Mouse (Mus musculus): ENCODE results near the gene Lhx6.

Gene Lhx6

GRCm38 (mm10) chr2:36093914-36094475 lies 11.2 kb downstream of the Lhx6 start:
- in situ Hi-C loops (cut with MboI, MseI): no loop called here

GRCm38 (mm10) chr2:36093301-36093700 lies 11.9 kb downstream of the Lhx6 start:
- in situ Hi-C loops (cut with MboI, MseI): no loop called here

DNA sequence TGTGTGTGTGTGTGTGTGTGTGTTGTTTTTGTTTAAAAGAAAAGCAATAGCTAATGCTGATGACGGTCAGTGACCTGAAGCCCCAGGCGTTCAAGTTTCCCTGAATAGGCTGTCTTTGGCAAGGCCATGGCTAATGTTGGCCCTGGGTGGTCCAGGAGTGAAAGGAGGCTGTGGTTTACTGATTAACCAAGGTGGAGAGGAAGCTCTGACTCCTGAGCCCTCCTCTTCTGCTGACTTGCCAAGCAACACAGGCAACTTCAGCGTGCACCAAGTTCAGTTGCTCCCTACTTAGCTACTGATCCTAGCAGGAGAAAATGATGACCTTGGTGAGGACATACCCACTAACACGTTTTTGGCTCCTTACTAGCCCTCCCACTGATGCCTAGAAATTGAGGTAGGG lies 12.5 kb downstream of the Lhx6 start:
- in situ Hi-C loops (cut with MboI, MseI): no loop called here

DNA sequence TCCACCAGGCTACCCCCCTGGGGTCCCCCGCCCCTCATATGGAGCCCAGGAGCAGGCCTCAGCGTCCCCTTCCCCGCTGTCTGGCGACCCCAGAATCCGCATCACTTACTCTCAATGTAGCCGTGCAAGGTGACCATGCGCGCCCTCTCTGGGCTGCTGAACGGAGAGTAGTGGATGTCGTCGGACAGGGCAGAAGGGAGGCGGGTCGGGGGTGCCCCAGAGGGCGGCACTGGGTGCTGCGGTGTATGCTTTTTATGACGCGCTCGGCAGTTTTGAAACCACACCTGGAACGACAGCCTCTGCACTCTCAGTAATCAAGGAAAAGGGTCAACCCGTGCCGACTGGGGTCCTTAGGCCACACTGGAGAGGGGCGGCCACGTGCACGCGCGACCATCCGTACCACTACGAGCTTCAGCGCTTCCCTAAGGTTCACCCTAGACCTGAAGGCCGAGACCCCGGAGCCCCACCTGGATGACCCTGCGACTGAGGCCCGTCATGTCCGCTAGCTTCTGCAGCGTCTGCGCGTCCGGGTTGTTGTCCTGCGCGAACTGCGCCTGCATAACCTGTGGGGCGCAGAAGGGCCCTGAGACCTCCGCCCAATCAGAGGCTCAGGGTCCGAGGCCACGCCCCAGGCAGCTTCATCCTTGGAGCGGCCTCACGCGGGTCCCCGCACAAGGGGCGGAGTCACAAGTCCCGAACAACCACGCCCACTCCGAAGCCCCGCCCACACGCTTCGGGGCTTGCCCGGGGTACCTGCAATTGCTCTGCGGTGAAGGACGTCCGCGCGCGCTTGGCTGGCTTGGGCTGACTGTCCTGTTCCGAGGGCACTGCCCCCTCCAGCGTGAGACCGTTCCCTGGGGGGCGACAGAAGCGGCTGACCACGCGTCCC lies 14.1 kb downstream of the Lhx6 start:
- in situ Hi-C loops (cut with MboI, MseI): no loop called here

DNA sequence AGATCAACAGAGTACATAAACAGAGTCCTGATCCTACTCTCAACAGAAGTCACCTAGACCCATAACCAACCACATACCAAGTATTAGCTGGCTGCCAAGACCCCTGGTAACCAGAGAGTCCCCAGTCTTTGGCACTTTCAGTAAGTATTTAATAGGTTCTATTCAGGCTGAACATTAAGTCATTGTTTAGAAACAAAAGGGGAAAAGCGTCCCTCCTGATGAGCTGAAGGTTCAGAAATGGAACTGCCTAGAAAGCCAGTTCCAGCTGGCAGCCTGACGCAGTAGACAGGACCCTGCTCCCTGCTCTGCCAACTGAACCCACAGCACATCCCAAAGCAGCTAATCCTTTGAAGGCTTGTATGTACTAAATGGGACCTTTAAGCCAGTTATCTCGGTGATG lies 16.0 kb downstream of the Lhx6 start:
- in situ Hi-C loops (cut with MboI, MseI): no loop called here

- in situ Hi-C loops (cut with MboI, MseI): no loop called here
Measured at GRCm38 (mm10) chr2:36085041-36085440, 20.2 kb downstream of the Lhx6 start.

GRCm38 (mm10) chr2:36082802-36083580 lies 22.2 kb downstream of the Lhx6 start:
- in situ Hi-C loops (cut with MboI, MseI): no loop called here

DNA sequence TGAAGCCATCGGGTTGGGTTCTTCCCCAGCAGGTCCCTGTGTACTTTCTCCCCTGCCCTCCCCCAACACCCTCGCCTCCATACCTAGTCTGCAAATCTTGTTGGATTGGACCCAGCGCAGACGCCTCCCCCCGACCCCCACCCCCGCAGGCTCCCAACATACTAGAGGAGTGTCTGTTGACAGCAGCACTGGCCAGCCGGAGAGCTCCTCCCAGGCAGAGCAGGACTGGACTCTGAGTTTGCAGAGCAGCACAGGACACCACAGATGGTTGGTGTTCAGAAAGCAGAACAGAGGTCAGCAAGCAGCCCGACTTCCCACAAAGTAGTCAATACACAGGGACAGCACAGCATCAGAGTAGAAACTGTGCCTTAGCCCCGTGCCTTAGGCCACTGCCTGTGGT lies 23.8 kb downstream of the Lhx6 start:
- in situ Hi-C loops (cut with MboI, MseI): no loop called here

DNA sequence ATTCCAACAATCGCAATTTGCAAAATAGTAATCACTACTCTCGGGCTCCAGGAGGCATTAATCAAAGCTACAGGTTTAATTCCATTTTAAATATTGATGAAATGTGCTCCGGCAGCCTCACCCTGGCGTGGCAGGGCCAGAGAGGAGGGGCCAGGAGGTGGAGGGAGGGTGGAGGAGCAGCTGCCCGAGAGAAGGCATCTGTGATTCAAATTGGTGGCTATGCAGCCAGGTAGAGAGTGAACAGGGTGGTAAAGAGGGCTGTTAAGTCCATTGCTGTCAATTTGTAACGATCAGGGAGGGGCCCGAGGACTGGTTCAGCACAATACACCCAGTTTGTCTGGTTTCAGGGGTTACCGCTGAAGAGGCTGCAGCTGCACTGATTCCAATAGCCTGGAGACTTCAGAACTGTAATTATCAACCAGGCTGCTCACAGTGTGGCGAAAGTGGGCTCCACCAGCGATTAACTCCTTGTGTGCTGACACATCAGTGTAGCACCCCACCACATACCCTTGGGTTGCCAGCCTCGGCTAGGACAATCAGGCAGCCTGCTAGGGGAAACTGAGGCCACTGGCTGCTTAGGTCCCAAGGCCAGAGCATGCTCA lies 27.9 kb downstream of the Lhx6 start:
- in situ Hi-C loops (cut with MboI, MseI): no loop called here

- in situ Hi-C loops (cut with MboI, MseI): no loop called here
Measured at GRCm38 (mm10) chr2:36075210-36075609, 30.0 kb downstream of the Lhx6 start.

GRCm38 (mm10) chr2:36073781-36074180 lies 31.4 kb downstream of the Lhx6 start:
- in situ Hi-C loops (cut with MboI, MseI): no loop called here

GRCm38 (mm10) chr2:36071660-36072305 lies 33.4 kb downstream of the Lhx6 start:
- in situ Hi-C loops (cut with MboI, MseI): no loop called here

GRCm38 (mm10) chr2:36067132-36067531 lies 38.1 kb downstream of the Lhx6 start:
- in situ Hi-C loops (cut with MboI, MseI): no loop called here

DNA sequence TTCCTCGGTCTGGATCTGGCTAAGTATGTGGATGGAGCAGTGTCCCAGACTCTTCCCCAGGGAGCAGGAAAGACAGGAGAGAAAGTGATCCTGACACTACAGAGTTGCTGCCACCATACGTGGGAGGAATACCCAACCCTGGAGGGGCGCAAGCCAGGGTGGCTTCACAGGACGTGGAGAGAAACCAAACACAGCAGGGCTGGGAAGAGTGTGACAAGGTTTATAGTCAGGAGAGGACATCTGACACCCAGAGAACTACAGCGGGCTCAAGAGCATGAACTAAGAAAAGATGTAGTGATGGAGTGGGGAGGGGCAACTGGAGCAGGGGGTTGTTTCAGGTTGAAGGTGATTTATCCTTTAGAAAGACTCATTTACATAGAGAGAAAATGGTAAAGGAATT lies 43.8 kb downstream of the Lhx6 start:
- in situ Hi-C loops (cut with MboI, MseI): no loop called here

DNA sequence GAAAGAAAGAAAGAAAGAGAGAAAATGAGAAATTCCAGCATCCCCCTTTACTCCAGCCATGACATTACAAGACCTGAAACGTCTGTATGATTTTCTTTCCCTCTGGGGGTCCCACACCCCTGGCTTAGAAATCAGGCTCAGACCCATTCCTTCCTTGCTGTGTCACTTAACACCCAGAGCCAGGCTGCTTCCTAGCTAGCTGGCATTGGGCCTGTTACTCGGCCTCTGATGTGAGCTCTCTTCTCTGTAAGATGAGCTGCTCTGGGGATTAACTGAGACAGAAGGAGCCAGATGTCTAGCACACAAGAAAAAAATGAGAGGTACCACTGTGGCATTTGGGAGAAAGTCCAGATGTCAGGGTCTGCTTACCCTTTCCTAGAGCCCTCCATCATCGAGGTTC lies 49.0 kb downstream of the Lhx6 start:
- in situ Hi-C loops (cut with MboI, MseI): no loop called here

GRCm38 (mm10) chr2:36053249-36053648 lies 52.0 kb downstream of the Lhx6 start:
- in situ Hi-C loops (cut with MboI, MseI): no loop called here

GRCm38 (mm10) chr2:36049567-36049954 lies 55.6 kb downstream of the Lhx6 start:
- in situ Hi-C loops (cut with MboI, MseI): no loop called here

- in situ Hi-C loops (cut with MboI, MseI): no loop called here
Measured at GRCm38 (mm10) chr2:36048748-36049566, 56.3 kb downstream of the Lhx6 start, which contains the start of the genes Ndufa8 and Morn5. Gene Ndufa8, minus strand, starts transcription at chr2:36049406. Gene Morn5, plus strand, starts transcription at chr2:36049458.

DNA sequence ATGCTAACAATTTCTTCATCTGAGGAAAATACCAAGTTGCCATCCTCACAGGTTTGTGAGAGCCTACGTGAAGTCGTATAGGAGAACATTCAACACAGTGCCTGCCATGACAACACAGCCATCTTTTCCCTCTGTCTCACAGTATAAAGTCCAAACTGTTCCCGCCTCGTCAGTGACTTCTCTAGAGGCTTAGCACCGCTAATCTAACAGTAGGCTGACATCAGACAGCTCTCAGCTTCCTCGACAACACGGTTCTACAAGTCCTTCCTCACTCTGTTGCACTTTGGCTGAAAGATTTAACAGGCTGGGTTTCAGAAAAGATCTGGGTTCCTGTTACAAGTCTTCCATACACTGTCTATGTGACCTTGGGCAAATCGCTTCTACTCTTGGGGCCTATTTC lies 57.0 kb downstream of the Lhx6 start:
- in situ Hi-C loops (cut with MboI, MseI): no loop called here

- in situ Hi-C loops (cut with MboI, MseI): no loop called here
Measured at GRCm38 (mm10) chr2:36040872-36041271, 64.3 kb downstream of the Lhx6 start.

All from T-helper 1 cell (primary cell).